Comparison of ENCODE assay signal across 9 mouse cellular contexts in genomic region chr5:74197541-74198330, GRCm38 (mm10). TPM values are rescaled to one million over a fixed set of nuclear protein-coding genes. Genes with fewer than 3 reads are reported as not detected.
DNase-seq lines count a peak whose midpoint lies in the region; ATAC-seq and TF ChIP-seq lines count a peak whose summit lies in the region.
"Had no signal": no experiment of that assay in that cellular context is flagged by ENCODE, and none has a peak within 500 bp of the region (broad histone marks: within the 10 kb centered on the region; RNA-seq: fewer than 3 reads in every experiment).

No protein-coding gene starts in this region.

- H3K36me3 ChIP-seq in liver, embryonic 11.5 days (ENCODE audit: control insufficient read depth, insufficient read depth, low read length) = peaks cover 5% of the 10 kb centered on the region; the same call in 1 of the 2 replicates
- H3K36me3 ChIP-seq in embryonic facial prominence, embryonic 15.5 days = peaks cover 22% of the 10 kb centered on the region
- H3K36me3 ChIP-seq in neural tube, embryonic 12.5 days = peaks cover 11% of the 10 kb centered on the region

- ATAC-seq in liver, embryonic 11.5 days (replicated peaks; ENCODE audit: low FRiP score) = no peak
- 0 out of 2 replicates have a peak, but pooled peaks have one; percentile 8 for ATAC-seq in embryonic facial prominence, embryonic 15.5 days (ENCODE audit: insufficient number of reproducible peaks, low FRiP score, low TSS enrichment, low read depth)
- ATAC-seq in neural tube, embryonic 12.5 days (ENCODE audit: low FRiP score, low read depth) = no peak
- ATAC-seq: Patski had no signal

- no peak overlapping the region for H3K27ac ChIP-seq in liver, embryonic 11.5 days (ENCODE audit: low read depth, low read length)
- H3K27ac ChIP-seq in embryonic facial prominence, embryonic 15.5 days (replicated peaks) = peak overlapping the region; percentile 85
- H3K27ac ChIP-seq in neural tube, embryonic 12.5 days = no peak overlapping the region
- no peak overlapping the region for H3K27ac ChIP-seq in cerebellum, adult 2 months (ENCODE audit: insufficient read depth, low read length)

- no peak for DNase-seq in liver, embryonic 11.5 days (ENCODE audit: low spot score)
- no peak for DNase-seq in liver
- DNase-seq in heart, postnatal 4 days = peak; percentile 49
- DNase-seq in thymus, postnatal 0 days (ENCODE audit: low spot score) = no peak
- DNase-seq in cerebellum, adult 2 months = no peak
- DNase-seq: cerebellum, postnatal 36 days had no signal

- peaks cover 23% of the 10 kb centered on the region for H3K4me1 ChIP-seq in liver, embryonic 11.5 days (replicated peaks; ENCODE audit: control insufficient read depth, insufficient read depth, low read length)
- peaks cover 71% of the 10 kb centered on the region for H3K4me1 ChIP-seq in embryonic facial prominence, embryonic 15.5 days
- H3K4me1 ChIP-seq in neural tube, embryonic 12.5 days = peaks cover 47% of the 10 kb centered on the region
- H3K4me1 ChIP-seq in cerebellum, adult 2 months (ENCODE audit: control insufficient read depth, insufficient read depth, low read length) = peaks cover 7% of the 10 kb centered on the region

- H3K9me3 ChIP-seq in liver, embryonic 11.5 days (ENCODE audit: control insufficient read depth, low read length) = no peaks in the 10 kb centered on the region
- H3K9me3 ChIP-seq in embryonic facial prominence, embryonic 15.5 days (replicated peaks) = no peaks in the 10 kb centered on the region
- no peaks in the 10 kb centered on the region for H3K9me3 ChIP-seq in neural tube, embryonic 12.5 days

- no peak overlapping the region for H3K9ac ChIP-seq in liver, embryonic 11.5 days (ENCODE audit: low read depth, low read length)
- peak overlapping the region; percentile 47 for H3K9ac ChIP-seq in embryonic facial prominence, embryonic 15.5 days
- H3K9ac ChIP-seq in neural tube, embryonic 12.5 days = no peak overlapping the region

- TF ChIP-seq CTCF in cerebellum, adult 2 months (IDR thresholded peaks at IDR 0.05; ENCODE audit: borderline replicate concordance, insufficient read depth, low read depth, low read length) = no peak

- no peak overlapping the region for H3K4me3 ChIP-seq in liver, embryonic 11.5 days (ENCODE audit: low read depth, low read length)
- H3K4me3 ChIP-seq in embryonic facial prominence, embryonic 15.5 days (replicated peaks) = peak overlapping the region; percentile 99
- no peak overlapping the region for H3K4me3 ChIP-seq in neural tube, embryonic 12.5 days
- H3K4me3 ChIP-seq in cerebellum, adult 2 months (replicated peaks; ENCODE audit: insufficient read depth, low read depth, low read length) = no peak overlapping the region

- TF ChIP-seq POLR2A in cerebellum, adult 2 months (IDR thresholded peaks at IDR 0.05; ENCODE audit: borderline replicate concordance, insufficient read depth, low read length) = no peak

- peak overlapping the region; percentile 99; the same call in 1 of the 2 replicates for H3K4me2 ChIP-seq in liver, embryonic 11.5 days
- H3K4me2 ChIP-seq in embryonic facial prominence, embryonic 15.5 days (replicated peaks) = peak overlapping the region; percentile 98
- H3K4me2 ChIP-seq in neural tube, embryonic 12.5 days (replicated peaks) = peak overlapping the region; percentile 81

- H3K27me3 ChIP-seq in liver, embryonic 11.5 days (replicated peaks; ENCODE audit: control insufficient read depth, insufficient read depth, low read length) = no peaks in the 10 kb centered on the region
- no peaks in the 10 kb centered on the region for H3K27me3 ChIP-seq in embryonic facial prominence, embryonic 15.5 days
- no peaks in the 10 kb centered on the region for H3K27me3 ChIP-seq in neural tube, embryonic 12.5 days (replicated peaks)
- no peaks in the 10 kb centered on the region for H3K27me3 ChIP-seq in cerebellum, adult 2 months (ENCODE audit: control insufficient read depth, insufficient read depth, low read length)
- H3K27me3 ChIP-seq: Patski had no signal

- 88% methylated on average over 22 of the region's 22 CpGs for WGBS in liver, embryonic 11.5 days
- WGBS in embryonic facial prominence, embryonic 15.5 days = 52% methylated on average over 22 of the region's 22 CpGs
- 70% methylated on average over 22 of the region's 22 CpGs for WGBS in neural tube, embryonic 12.5 days
- 65% methylated on average over 22 of the region's 22 CpGs for WGBS in cerebellum, adult 2 months

RNA-seq across cellular contexts. Expression of gene Rasl11b, which starts 2.6 kb away (rescaled TPM):
- 13.9 and 14.7 TPM in 2 replicates for polyA plus RNA-seq in liver, embryonic 11.5 days (2014; fragmentation: Nextera tagmentation; extraction: Ambion mirVana)
- 123 and 138 TPM in 2 replicates for polyA plus RNA-seq in embryonic facial prominence, embryonic 15.5 days (2015; fragmentation: Nextera tagmentation; extraction: Ambion mirVana)
- 10 to 100 TPM; 71.9 to 73.4 TPM for total RNA-seq in heart, postnatal 4 days (2021)
- 38.2 and 41.7 TPM in 2 replicates for polyA plus RNA-seq in neural tube, embryonic 12.5 days (2016; fragmentation: Nextera tagmentation; extraction: Ambion mirVana)
- 26.8 and 28.6 TPM in 2 replicates for polyA plus RNA-seq in thymus, postnatal 0 days (2015; fragmentation: Nextera tagmentation; extraction: Ambion mirVana)
- polyA plus RNA-seq in cerebellum, adult 2 months (2012; rRNA removed) = 40.7 and 44.3 TPM in 2 replicates
